Mouse (Mus musculus) spleen, adult 2 months (tissue): ENCODE results near the gene Rchy1. TPM values are rescaled to one million over a fixed set of nuclear protein-coding genes. Genes with fewer than 3 reads are reported as not detected.

Experiments
- DNase-seq, 2 experiments: peaks; one replicate each; pipeline versions ENCODE4 v3.0.0 to v3.0.0-alpha.2; 2012 to 2021; ENCODE audit warnings: low spot score in 2 of 2, low read depth in 1 of 2
- H3K27ac ChIP-seq: fragments of 200-500 bp; 2 replicates; pipeline ENCODE4 v1.5.1; 2012; ENCODE audit warnings: low read length, inconsistent platforms; ENCODE audit not compliant: insufficient read depth
- H3K27me3 ChIP-seq: fragments of 200-500 bp; 2 replicates; pipeline ENCODE4 v1.6.1; 2012; ENCODE audit warnings: mild to moderate bottlenecking, moderate library complexity, low read length, inconsistent platforms; ENCODE audit not compliant: control insufficient read depth, insufficient read depth
- H3K36me3 ChIP-seq: fragments of 200-500 bp; 2 replicates; pipeline ENCODE4 v1.6.1; 2012; ENCODE audit warnings: mild to moderate bottlenecking, low read length, inconsistent platforms; ENCODE audit not compliant: control insufficient read depth, insufficient read depth
- H3K4me1 ChIP-seq: fragments of 200-500 bp; 2 replicates; pipeline ENCODE4 v1.6.1; 2011; ENCODE audit warnings: inconsistent platforms; ENCODE audit not compliant: control insufficient read depth, insufficient read depth, insufficient read length
- H3K4me3 ChIP-seq: fragments of 200-500 bp; 2 replicates; pipeline ENCODE4 v1.5.1; 2011; ENCODE audit warnings: mild to moderate bottlenecking, inconsistent platforms; ENCODE audit not compliant: insufficient read depth, insufficient read length; ENCODE audit errors: extremely low read depth
- CTCF ChIP-seq: fragments of 200-500 bp; IDR thresholded peaks from 2 replicates; pipeline ENCODE4 v1.5.1; 2011; ENCODE audit warnings: mild to moderate bottlenecking, inconsistent platforms; ENCODE audit not compliant: insufficient read depth, insufficient read length, insufficient replicate concordance; ENCODE audit errors: extremely low read depth
- POLR2A ChIP-seq: fragments of 200-500 bp; IDR thresholded peaks from 2 replicates; pipeline ENCODE4 v1.6.1; 2011; ENCODE audit warnings: low read depth, low read length, inconsistent platforms
- WGBS: fragments of 180-500 bp; shearing (Covaris S2); methylation state at CpG from one replicate; pipeline ENCODE4 v1.1.7; 2018; 5-methylcytosine and 5-hydroxymethylcytosine counted together
- polyA plus RNA-seq: library from polyadenylated mRNA; depleted of rRNA; stranded (reverse); fragments of >200 nt; gene quantifications from 2 replicates; pipeline ENCODE4 v1.2.3, GENCODE M21; 2012; rRNA removed

The Rchy1 gene
- polyA plus RNA-seq, 1 experiment = 17.4 TPM

DNA sequence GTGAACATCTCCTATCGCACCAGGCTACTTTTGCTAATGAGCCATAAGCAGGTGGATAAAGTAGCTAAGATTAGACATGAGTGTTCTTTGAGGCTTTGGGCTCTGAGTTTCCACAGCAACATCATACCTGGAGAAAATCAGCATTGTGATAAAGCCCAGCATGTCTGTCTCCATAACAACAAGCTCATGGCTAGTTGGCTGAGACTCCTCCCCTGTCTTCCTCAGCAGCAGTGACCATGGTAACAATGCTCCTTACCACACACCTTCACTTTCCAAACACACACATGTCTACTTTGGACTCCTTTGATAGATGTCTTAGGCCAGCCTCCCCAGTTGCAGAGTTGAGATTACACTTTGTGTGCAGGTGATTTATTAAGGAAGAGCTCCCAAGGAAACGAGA lies 49.6 kb downstream of the Rchy1 start:
- Histone ChIP-seq H3K4me3 (no peak overlapping the region), H3K27ac (no peak overlapping the region), H3K27me3 (no peaks in the 10 kb centered on the region), H3K36me3 (no peaks in the 10 kb centered on the region), H3K4me1 (no peaks in the 10 kb centered on the region)
- TF ChIP-seq POLR2A (no peak), CTCF (no peak)
- whole genome bisulfite sequencing = 93% methylated on average over 2 of the region's 2 CpGs
- no peak for DNase-seq

DNA sequence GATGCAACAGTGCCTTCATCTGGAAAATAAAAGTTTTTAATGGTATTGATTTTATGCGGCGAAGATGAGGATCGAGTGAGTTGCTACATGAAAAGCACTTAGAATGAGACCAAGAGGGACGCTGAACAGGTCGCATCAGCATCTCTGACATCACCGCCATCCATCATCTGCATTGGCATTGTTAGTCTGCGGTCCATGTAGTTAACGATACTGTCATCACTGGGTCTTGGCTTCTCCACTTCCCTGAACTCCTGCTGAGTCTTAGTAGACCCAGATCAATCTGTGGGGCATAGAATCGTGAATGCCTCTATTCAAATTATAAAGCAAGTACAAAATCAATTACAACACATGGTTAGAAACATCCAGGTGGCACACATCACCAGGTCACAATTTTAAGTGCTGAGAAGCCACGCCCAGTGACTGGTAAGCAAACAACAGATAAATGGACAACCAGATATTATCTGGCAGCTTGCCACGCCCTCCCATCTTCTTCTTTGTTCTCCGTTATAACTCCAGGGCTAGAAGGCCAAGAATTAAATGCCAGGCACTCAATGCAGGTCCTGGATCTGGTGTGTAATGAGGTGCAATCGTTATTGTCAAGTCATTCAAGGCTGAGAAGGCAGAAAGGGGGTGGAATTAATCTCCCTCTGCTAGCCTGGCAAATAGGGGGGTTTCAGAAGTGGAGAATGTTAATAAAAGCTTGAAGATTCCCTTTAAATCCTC lies 51.3 kb downstream of the Rchy1 start:
- no peaks in the 10 kb centered on the region for H3K27me3 ChIP-seq
- TF ChIP-seq CTCF = no peak
- TF ChIP-seq POLR2A = no peak
- no peak overlapping the region for H3K4me3 ChIP-seq
- H3K27ac ChIP-seq = no peak overlapping the region
- no peaks in the 10 kb centered on the region for H3K4me1 ChIP-seq
- no peak for DNase-seq
- no peaks in the 10 kb centered on the region for H3K36me3 ChIP-seq
- 87% methylated on average over 13 of the region's 13 CpGs for WGBS

- H3K36me3 ChIP-seq = no peaks in the 10 kb centered on the region
- no peaks in the 10 kb centered on the region for H3K27me3 ChIP-seq
- WGBS = 89% methylated on average over 4 of the region's 4 CpGs
- no peak for DNase-seq
- H3K4me3 ChIP-seq = no peak overlapping the region
- no peak for TF ChIP-seq CTCF
- TF ChIP-seq POLR2A = no peak
- no peak overlapping the region for H3K27ac ChIP-seq
- H3K4me1 ChIP-seq = no peaks in the 10 kb centered on the region
Observed at GRCm38 (mm10) chr5:91910616-91911015, 52.3 kb downstream of the Rchy1 start.

GRCm38 (mm10) chr5:91909010-91909620 lies 53.8 kb downstream of the Rchy1 start:
- Histone ChIP-seq H3K27ac (no peak overlapping the region), H3K27me3 (no peaks in the 10 kb centered on the region), H3K4me1 (no peaks in the 10 kb centered on the region), H3K36me3 (no peaks in the 10 kb centered on the region), H3K4me3 (no peak overlapping the region)
- no peak for DNase-seq
- WGBS = 75% methylated on average over 10 of the region's 10 CpGs
- TF ChIP-seq POLR2A (no peak), CTCF (no peak)

Other genes with a start within 250 kb of the Rchy1 start
- gene Odaph, start 24.4 kb upstream of the Rchy1 start, polyA plus RNA-seq = 0.22 and 0.27 TPM in 2 replicates
- 0.09 and 0.22 TPM in 2 replicates for gene Cdkl2, start 80.8 kb upstream of the Rchy1 start, polyA plus RNA-seq
- gene G3bp2, start 120.7 kb upstream of the Rchy1 start, polyA plus RNA-seq = 9.1 and 10.1 TPM in 2 replicates
- 10.1 and 13.2 TPM in 2 replicates for gene Uso1, start 174.9 kb upstream of the Rchy1 start, polyA plus RNA-seq